Mouse (Mus musculus): ENCODE measurements at regions not wholly inside any gene's neighbourhood (a gene's known extent, or its start where the extent isn't known, plus 50 kb on each side); places are given as distances from the start of the nearest gene placed in this dataset.
A peak's percentile ranks its signal among the peaks of the same experiment; 100 is the strongest.

DNA sequence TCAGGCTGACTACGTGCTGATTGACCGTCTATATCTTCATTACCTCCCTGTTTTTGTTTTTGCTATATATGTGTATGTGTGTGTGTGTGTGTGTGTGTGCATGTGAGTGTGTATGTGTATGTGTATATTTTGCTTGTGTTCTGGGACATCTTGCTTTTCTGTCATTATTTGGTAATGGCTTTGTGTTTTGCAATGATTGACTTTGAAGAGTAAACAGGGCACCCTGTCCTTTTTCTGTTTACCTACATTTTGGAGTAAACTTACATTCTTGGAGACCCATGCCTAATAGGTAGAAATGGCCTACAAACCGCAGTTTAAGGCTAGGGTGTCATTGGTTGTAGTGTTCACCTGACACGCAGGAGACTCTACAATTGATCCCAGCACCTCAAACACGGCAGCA lies 177.5 kb upstream of the Tmem72 start:
- Histone ChIP-seq H3K4me1 (ENCODE audit: control insufficient read depth, insufficient read depth, low read length) (peaks cover 10% of the 10 kb centered on the region), H3K4me3 (ENCODE audit: low read length) (no peak overlapping the region), H3K27me3 (ENCODE audit: control insufficient read depth, insufficient read depth, low read length) (no peaks in the 10 kb centered on the region), H3K9ac (ENCODE audit: low read length) (no peak overlapping the region), H3K4me2 (ENCODE audit: low read depth, low read length) (no peak overlapping the region), H3K27ac (ENCODE audit: low read length) (no peak overlapping the region), H3K36me3 (ENCODE audit: control insufficient read depth, insufficient read depth) (no peaks in the 10 kb centered on the region), H3K9me3 (replicated peaks; ENCODE audit: control insufficient read depth, low read length) (no peaks in the 10 kb centered on the region)
- no peak for ATAC-seq (replicated peaks; ENCODE audit: extremely low read depth, insufficient read depth, low FRiP score)
- WGBS: 79% methylated on average over 5 of the region's 5 CpGs

GRCm38 (mm10) chr6:116895114-116895513 lies 178.4 kb upstream of the Tmem72 start:
- Histone ChIP-seq H3K36me3 (ENCODE audit: control insufficient read depth, insufficient read depth) (no peaks in the 10 kb centered on the region), H3K27me3 (ENCODE audit: control insufficient read depth, insufficient read depth, low read length) (no peaks in the 10 kb centered on the region), H3K9ac (ENCODE audit: low read length) (no peak overlapping the region), H3K4me3 (ENCODE audit: low read length) (no peak overlapping the region), H3K27ac (ENCODE audit: low read length) (peak overlapping the region; percentile 46; the same call in 1 of the 2 replicates), H3K4me1 (ENCODE audit: control insufficient read depth, insufficient read depth, low read length) (peaks cover 10% of the 10 kb centered on the region), H3K4me2 (ENCODE audit: low read depth, low read length) (no peak overlapping the region), H3K9me3 (replicated peaks; ENCODE audit: control insufficient read depth, low read length) (no peaks in the 10 kb centered on the region)
- 40% methylated on average over 5 of the region's 5 CpGs for WGBS
- ATAC-seq (replicated peaks; ENCODE audit: extremely low read depth, insufficient read depth, low FRiP score): peak; percentile 70

- Histone ChIP-seq H3K27me3 (ENCODE audit: control insufficient read depth, insufficient read depth, low read length) (no peaks in the 10 kb centered on the region), H3K4me1 (ENCODE audit: control insufficient read depth, insufficient read depth, low read length) (peaks cover 10% of the 10 kb centered on the region), H3K36me3 (ENCODE audit: control insufficient read depth, insufficient read depth) (no peaks in the 10 kb centered on the region), H3K4me3 (ENCODE audit: low read length) (no peak overlapping the region), H3K4me2 (ENCODE audit: low read depth, low read length) (no peak overlapping the region), H3K27ac (ENCODE audit: low read length) (no peak overlapping the region), H3K9ac (ENCODE audit: low read length) (no peak overlapping the region), H3K9me3 (replicated peaks; ENCODE audit: control insufficient read depth, low read length) (no peaks in the 10 kb centered on the region)
- 68% methylated on average over 4 of the region's 4 CpGs for WGBS
- ATAC-seq (replicated peaks; ENCODE audit: extremely low read depth, insufficient read depth, low FRiP score): no peak
Measured at GRCm38 (mm10) chr6:116896132-116896630, 179.5 kb upstream of the Tmem72 start.

DNA sequence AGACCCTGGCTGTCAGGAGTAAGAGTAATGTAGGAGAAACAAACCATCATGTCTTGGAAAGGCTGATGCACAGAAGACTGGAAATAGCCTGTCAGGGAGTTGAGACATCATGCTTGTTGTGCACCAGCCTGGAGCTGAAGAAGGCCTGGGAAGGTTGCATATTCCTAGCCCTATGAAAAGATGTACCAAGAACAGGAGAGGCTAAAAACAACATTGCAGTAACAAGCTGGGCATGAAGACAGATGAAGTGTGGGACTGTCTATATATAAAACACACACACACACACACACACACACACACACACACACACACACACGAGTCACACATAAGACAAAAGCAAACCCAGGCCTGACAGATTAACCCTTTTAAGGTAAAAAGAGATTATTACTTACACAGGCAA lies 185.1 kb upstream of the Tmem72 start:
- no peaks in the 10 kb centered on the region for H3K36me3 ChIP-seq (ENCODE audit: control insufficient read depth, insufficient read depth)
- ATAC-seq (replicated peaks; ENCODE audit: extremely low read depth, insufficient read depth, low FRiP score): no peak
- no peak overlapping the region for H3K4me3 ChIP-seq (ENCODE audit: low read length)
- WGBS: 30% methylated on average over 1 of the region's 1 CpGs
- H3K9ac ChIP-seq (ENCODE audit: low read length): no peak overlapping the region
- H3K27me3 ChIP-seq (ENCODE audit: control insufficient read depth, insufficient read depth, low read length): no peaks in the 10 kb centered on the region; the same call in 1 of the 2 replicates
- no peaks in the 10 kb centered on the region for H3K9me3 ChIP-seq (replicated peaks; ENCODE audit: control insufficient read depth, low read length)
- no peaks in the 10 kb centered on the region for H3K4me1 ChIP-seq (ENCODE audit: control insufficient read depth, insufficient read depth, low read length)
- no peak overlapping the region for H3K4me2 ChIP-seq (ENCODE audit: low read depth, low read length)
- no peak overlapping the region for H3K27ac ChIP-seq (ENCODE audit: low read length)

- no peaks in the 10 kb centered on the region; the same call in 1 of the 2 replicates for H3K27me3 ChIP-seq (ENCODE audit: control insufficient read depth, insufficient read depth, low read length)
- no peak overlapping the region for H3K4me3 ChIP-seq (ENCODE audit: low read length)
- no peak overlapping the region for H3K9ac ChIP-seq (ENCODE audit: low read length)
- no peaks in the 10 kb centered on the region for H3K4me1 ChIP-seq (ENCODE audit: control insufficient read depth, insufficient read depth, low read length)
- WGBS: 63% methylated on average over 3 of the region's 3 CpGs
- H3K9me3 ChIP-seq (replicated peaks; ENCODE audit: control insufficient read depth, low read length): no peaks in the 10 kb centered on the region
- H3K27ac ChIP-seq (ENCODE audit: low read length): no peak overlapping the region
- ATAC-seq (replicated peaks; ENCODE audit: extremely low read depth, insufficient read depth, low FRiP score): no peak
- no peak overlapping the region for H3K4me2 ChIP-seq (ENCODE audit: low read depth, low read length)
- no peaks in the 10 kb centered on the region for H3K36me3 ChIP-seq (ENCODE audit: control insufficient read depth, insufficient read depth)
Measured at GRCm38 (mm10) chr6:116902371-116902770, 185.7 kb upstream of the Tmem72 start.

GRCm38 (mm10) chr6:116906426-116907172 lies 189.9 kb upstream of the Tmem72 start:
- H3K9me3 ChIP-seq (replicated peaks; ENCODE audit: control insufficient read depth, low read length): no peaks in the 10 kb centered on the region
- no peaks in the 10 kb centered on the region; the same call in 1 of the 2 replicates for H3K27me3 ChIP-seq (ENCODE audit: control insufficient read depth, insufficient read depth, low read length)
- H3K9ac ChIP-seq (ENCODE audit: low read length): no peak overlapping the region
- no peaks in the 10 kb centered on the region for H3K4me1 ChIP-seq (ENCODE audit: control insufficient read depth, insufficient read depth, low read length)
- no peak overlapping the region for H3K27ac ChIP-seq (ENCODE audit: low read length)
- no peak overlapping the region for H3K4me2 ChIP-seq (ENCODE audit: low read depth, low read length)
- 75% methylated on average over 7 of the region's 7 CpGs for WGBS
- ATAC-seq (replicated peaks; ENCODE audit: extremely low read depth, insufficient read depth, low FRiP score): no peak
- H3K4me3 ChIP-seq (ENCODE audit: low read length): no peak overlapping the region
- H3K36me3 ChIP-seq (ENCODE audit: control insufficient read depth, insufficient read depth): no peaks in the 10 kb centered on the region

DNA sequence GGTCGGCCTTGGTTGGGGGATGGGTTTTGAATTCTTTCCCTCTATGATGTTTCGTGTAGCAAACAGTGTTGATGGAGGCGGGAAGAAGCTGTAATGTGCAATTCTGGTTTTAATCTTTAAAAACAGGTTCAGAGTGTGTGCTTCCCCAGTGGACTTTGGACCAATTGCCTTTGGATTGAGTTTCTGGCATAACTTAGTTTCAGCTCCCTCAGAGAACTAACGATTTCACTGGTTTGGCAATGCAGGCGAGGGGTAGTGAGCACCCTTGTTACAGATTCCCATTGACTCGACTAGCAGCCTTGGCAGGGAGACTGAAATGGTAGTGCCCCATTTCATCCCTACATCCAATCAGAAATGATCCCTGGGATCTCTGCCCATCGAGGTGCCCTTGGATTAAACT lies 193.9 kb upstream of the Tmem72 start:
- Histone ChIP-seq H3K9ac (ENCODE audit: low read length) (no peak overlapping the region), H3K9me3 (replicated peaks; ENCODE audit: control insufficient read depth, low read length) (no peaks in the 10 kb centered on the region), H3K4me3 (ENCODE audit: low read length) (no peak overlapping the region), H3K36me3 (ENCODE audit: control insufficient read depth, insufficient read depth) (no peaks in the 10 kb centered on the region), H3K4me2 (ENCODE audit: low read depth, low read length) (no peak overlapping the region), H3K27ac (ENCODE audit: low read length) (no peak overlapping the region), H3K4me1 (ENCODE audit: control insufficient read depth, insufficient read depth, low read length) (no peaks in the 10 kb centered on the region), H3K27me3 (ENCODE audit: control insufficient read depth, insufficient read depth, low read length) (no peaks in the 10 kb centered on the region)
- ATAC-seq (replicated peaks; ENCODE audit: extremely low read depth, insufficient read depth, low FRiP score): no peak
- WGBS: 82% methylated on average over 7 of the region's 7 CpGs

DNA sequence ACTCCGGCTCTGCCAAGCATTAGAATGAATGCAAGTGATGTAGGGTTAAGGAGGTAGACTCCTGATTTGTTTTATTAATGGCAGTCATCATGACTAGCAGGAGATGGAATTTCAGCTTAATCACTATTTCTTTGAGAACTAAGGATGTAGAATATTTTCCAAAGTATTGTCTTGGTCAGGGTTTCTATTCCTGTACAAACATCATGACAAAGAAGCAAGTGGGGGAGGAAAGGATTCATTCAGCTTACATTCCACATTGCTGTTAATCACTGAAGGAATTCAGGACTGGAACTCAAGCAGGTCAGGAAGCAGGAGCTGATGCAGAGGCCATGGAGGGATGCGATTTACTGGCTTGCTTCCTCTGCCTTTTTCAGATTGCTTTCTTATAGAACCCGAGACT lies 195.4 kb upstream of the Tmem72 start:
- no peak for ATAC-seq (replicated peaks; ENCODE audit: extremely low read depth, insufficient read depth, low FRiP score)
- Histone ChIP-seq H3K9ac (ENCODE audit: low read length) (no peak overlapping the region), H3K4me2 (ENCODE audit: low read depth, low read length) (no peak overlapping the region), H3K4me1 (ENCODE audit: control insufficient read depth, insufficient read depth, low read length) (no peaks in the 10 kb centered on the region), H3K36me3 (ENCODE audit: control insufficient read depth, insufficient read depth) (no peaks in the 10 kb centered on the region), H3K4me3 (ENCODE audit: low read length) (no peak overlapping the region), H3K27me3 (ENCODE audit: control insufficient read depth, insufficient read depth, low read length) (no peaks in the 10 kb centered on the region), H3K9me3 (replicated peaks; ENCODE audit: control insufficient read depth, low read length) (no peaks in the 10 kb centered on the region), H3K27ac (ENCODE audit: low read length) (no peak overlapping the region)
- 60% methylated on average over 3 of the region's 3 CpGs for WGBS

- ATAC-seq (replicated peaks; ENCODE audit: extremely low read depth, insufficient read depth, low FRiP score): no peak
- no peak overlapping the region for H3K4me3 ChIP-seq (ENCODE audit: low read length)
- no peaks in the 10 kb centered on the region for H3K36me3 ChIP-seq (ENCODE audit: control insufficient read depth, insufficient read depth)
- no peaks in the 10 kb centered on the region for H3K9me3 ChIP-seq (replicated peaks; ENCODE audit: control insufficient read depth, low read length)
- no peak overlapping the region for H3K27ac ChIP-seq (ENCODE audit: low read length)
- H3K4me1 ChIP-seq (ENCODE audit: control insufficient read depth, insufficient read depth, low read length): no peaks in the 10 kb centered on the region
- 66% methylated on average over 1 of the region's 1 CpGs for WGBS
- H3K4me2 ChIP-seq (ENCODE audit: low read depth, low read length): no peak overlapping the region
- no peak overlapping the region for H3K9ac ChIP-seq (ENCODE audit: low read length)
- no peaks in the 10 kb centered on the region for H3K27me3 ChIP-seq (ENCODE audit: control insufficient read depth, insufficient read depth, low read length)
Measured at GRCm38 (mm10) chr6:116914073-116914472, 197.4 kb upstream of the Tmem72 start.

All from heart, embryonic 16.5 days (tissue).